Mouse (Mus musculus) limb, embryonic 12.5 days (tissue): ENCODE data around the gene Stip1. TPM values are rescaled to one million over a fixed set of nuclear protein-coding genes. Genes with fewer than 3 reads are reported as not detected.

Source experiments
- ATAC-seq: fragments of 200-750 bp; cut with Nextera tagmentation; 2 replicates; pipeline ENCODE4 v1.8.0; 2017; ENCODE audit warnings: low read depth, moderate TSS enrichment; ENCODE audit not compliant: insufficient number of reproducible peaks, insufficient read depth, low FRiP score, low TSS enrichment
- H3K27ac ChIP-seq: fragments of 300-500 bp; sonication (generic); 2 replicates; pipeline ENCODE4 v1.5.1; 2016; ENCODE audit warnings: mild to moderate bottlenecking, moderate library complexity
- H3K27me3 ChIP-seq: fragments of 300-500 bp; sonication (generic); 2 replicates; pipeline ENCODE4 v1.6.1; 2016; ENCODE audit warnings: mild to moderate bottlenecking, moderate library complexity
- H3K36me3 ChIP-seq: fragments of 300-500 bp; sonication (generic); 2 replicates; pipeline ENCODE4 v1.6.1; 2016; ENCODE audit warnings: mild to moderate bottlenecking, moderate library complexity
- H3K4me1 ChIP-seq: fragments of 300-500 bp; sonication (generic); replicated peaks from 2 replicates; pipeline ENCODE4 v1.6.1; 2016
- H3K4me2 ChIP-seq: fragments of 300-500 bp; sonication (generic); 2 replicates; pipeline ENCODE4 v1.6.1; 2016; ENCODE audit warnings: mild to moderate bottlenecking, moderate library complexity
- H3K4me3 ChIP-seq: fragments of 300-500 bp; sonication (generic); replicated peaks from 2 replicates; pipeline ENCODE4 v1.5.1; 2016; ENCODE audit warnings: mild to moderate bottlenecking
- H3K9ac ChIP-seq: fragments of 300-500 bp; sonication (generic); replicated peaks from 2 replicates; pipeline ENCODE4 v1.6.1; 2016; ENCODE audit warnings: mild to moderate bottlenecking, moderate library complexity
- H3K9me3 ChIP-seq: fragments of 300-500 bp; sonication (generic); 2 replicates; pipeline ENCODE4 v1.6.1; 2016; ENCODE audit warnings: mild to moderate bottlenecking, moderate library complexity
- WGBS: fragments of 180-500 bp; shearing (Covaris S2); methylation state at CpG from one replicate; pipeline ENCODE4 v1.1.7; 2016; 5-methylcytosine and 5-hydroxymethylcytosine counted together
- polyA plus RNA-seq: library from polyadenylated mRNA; unstranded; fragments of >200 nt; fragmentation: Nextera tagmentation; extraction: Ambion mirVana; gene quantifications from 2 replicates; pipeline ENCODE4 v1.2.1, GENCODE M21; 2016

Stip1 gene
- polyA plus RNA-seq, 1 experiment from 2014 or later: 292 TPM

GRCm38 (mm10) chr19:6971644-6972043 is 68.1 kb downstream of the Stip1 start:
- peaks cover 10% of the 10 kb centered on the region for H3K27me3 ChIP-seq
- no peak overlapping the region; the same call in 1 of the 2 replicates for H3K4me2 ChIP-seq
- H3K4me3 ChIP-seq: no peak overlapping the region
- peaks cover 9% of the 10 kb centered on the region for H3K36me3 ChIP-seq
- no peak for ATAC-seq
- 0 out of 2 replicates have a peak overlapping the region, but pooled peaks have one; percentile 14 for H3K9ac ChIP-seq
- peaks cover 61% of the 10 kb centered on the region for H3K4me1 ChIP-seq
- no peaks in the 10 kb centered on the region for H3K9me3 ChIP-seq
- no peak overlapping the region for H3K27ac ChIP-seq
- 21% methylated on average over 6 of the region's 6 CpGs for WGBS

Other genes with a start within 250 kb of the Stip1 start
- 11.3 and 13.4 TPM in 2 replicates for gene Rps6ka4, start 199.3 kb downstream of the Stip1 start, polyA plus RNA-seq
- 0.33 and 0.51 TPM in 2 replicates for gene Ccdc88b, start 181.8 kb downstream of the Stip1 start, polyA plus RNA-seq
- 165 and 167 TPM in 2 replicates for gene Trmt112, start 130.3 kb downstream of the Stip1 start, polyA plus RNA-seq
- gene Prdx5, start 129.9 kb downstream of the Stip1 start, polyA plus RNA-seq: 158 and 164 TPM in 2 replicates
- gene Esrra, start 118.2 kb downstream of the Stip1 start, polyA plus RNA-seq: 6.4 and 8.5 TPM in 2 replicates
- 1.0 TPM in 2 replicates for gene Catsperz, start 114.6 kb downstream of the Stip1 start, polyA plus RNA-seq
- 0.40 and 0.60 TPM in 2 replicates for gene Kcnk4, start 105.5 kb downstream of the Stip1 start, polyA plus RNA-seq
- gene Bad, start 98.1 kb downstream of the Stip1 start, polyA plus RNA-seq: 67.3 and 68.2 TPM in 2 replicates
- gene Gpr137, start 97.5 kb downstream of the Stip1 start, polyA plus RNA-seq: 23.8 and 27.9 TPM in 2 replicates
- gene Ppp1r14b, start 65.0 kb downstream of the Stip1 start, polyA plus RNA-seq: 245 and 288 TPM in 2 replicates
- 41.4 and 41.7 TPM in 2 replicates for gene Plcb3, start 63.5 kb downstream of the Stip1 start, polyA plus RNA-seq
- 65.8 and 73.6 TPM in 2 replicates for gene Fkbp2, start 59.5 kb downstream of the Stip1 start, polyA plus RNA-seq
- gene Vegfb, start 52.3 kb downstream of the Stip1 start, polyA plus RNA-seq: 53.8 and 55.2 TPM in 2 replicates
- gene Dnajc4, start 47.4 kb downstream of the Stip1 start, polyA plus RNA-seq: 21.2 and 22.8 TPM in 2 replicates
- 20.1 and 22.6 TPM in 2 replicates for gene Nudt22, start 43.9 kb downstream of the Stip1 start, polyA plus RNA-seq
- 10.8 and 11.0 TPM in 2 replicates for gene Trpt1, start 43.8 kb downstream of the Stip1 start, polyA plus RNA-seq
- 7.1 and 7.8 TPM in 2 replicates for gene Fermt3, start 20.5 kb downstream of the Stip1 start, polyA plus RNA-seq
- 12.3 and 13.2 TPM in 2 replicates for gene Macrod1, start 16.8 kb upstream of the Stip1 start, polyA plus RNA-seq
- gene Flrt1, start 65.8 kb upstream of the Stip1 start, polyA plus RNA-seq: 3.5 and 4.4 TPM in 2 replicates
- 222 and 233 TPM in 2 replicates for gene Otub1, start 166.3 kb upstream of the Stip1 start, polyA plus RNA-seq
- gene Cox8a, start 177.6 kb upstream of the Stip1 start, polyA plus RNA-seq: 870 and 903 TPM in 2 replicates
- 69.7 and 73.1 TPM in 2 replicates for gene Naa40, start 201.2 kb upstream of the Stip1 start, polyA plus RNA-seq
- gene Rcor2, start 227.4 kb upstream of the Stip1 start, polyA plus RNA-seq: 50.9 and 51.1 TPM in 2 replicates